Comparison of ENCODE assay signal across 17 mouse cellular contexts in genomic region chr6:59445101-59445503, GRCm38 (mm10). TPM values are rescaled to one million over a fixed set of nuclear protein-coding genes. Genes with fewer than 3 reads are reported as not detected.
DNase-seq lines count a peak whose midpoint lies in the region; ATAC-seq and TF ChIP-seq lines count a peak whose summit lies in the region.
"Had no signal": no experiment of that assay in that cellular context is flagged by ENCODE, and none has a peak within 500 bp of the region (broad histone marks: within the 10 kb centered on the region; RNA-seq: fewer than 3 reads in every experiment).

No protein-coding gene starts in this region.

- H3K36me3 ChIP-seq in lung, embryonic 15.5 days: no peaks in the 10 kb centered on the region
- H3K36me3 ChIP-seq: embryonic facial prominence, embryonic 13.5 days; limb, embryonic 15.5 days; neural tube, embryonic 13.5 days had no signal

- no peaks in the 10 kb centered on the region for H3K4me1 ChIP-seq in lung, embryonic 15.5 days
- no peaks in the 10 kb centered on the region for H3K4me1 ChIP-seq in lung, adult 2 months (ENCODE audit: control insufficient read depth, insufficient read depth, low read length)
- H3K4me1 ChIP-seq: embryonic facial prominence, embryonic 13.5 days; limb, embryonic 15.5 days; neural tube, embryonic 13.5 days had no signal

- DNase-seq in cerebellum, postnatal 4 days (ENCODE audit: low spot score in 2 of 2): no peak
- no peak for DNase-seq in lung, adult 2 months
- DNase-seq in cerebellum, adult 18-20 months: peak; percentile 55 to 60
- DNase-seq in cerebellum, postnatal 36 days: peak; percentile 56 to 68
- no peak for DNase-seq in frontal cortex, postnatal 25 days (ENCODE audit: low spot score in 2 of 2)
- DNase-seq in kidney, adult 8-10 months: no peak
- DNase-seq: adrenal gland, postnatal 10 days; kidney, adult 2 months; kidney, postnatal 4 days; liver, postnatal 0 days; right cerebral cortex, postnatal 14 days had no signal

- H3K9ac ChIP-seq in lung, embryonic 15.5 days: no peak overlapping the region
- H3K9ac ChIP-seq: embryonic facial prominence, embryonic 13.5 days; limb, embryonic 15.5 days; liver, postnatal 0 days; neural tube, embryonic 13.5 days had no signal

- no peaks in the 10 kb centered on the region for H3K27me3 ChIP-seq in lung, embryonic 15.5 days
- H3K27me3 ChIP-seq: CH12.LX; embryonic facial prominence, embryonic 13.5 days; limb, embryonic 15.5 days; neural tube, embryonic 13.5 days had no signal

- H3K9me3 ChIP-seq in lung, embryonic 15.5 days: no peaks in the 10 kb centered on the region
- H3K9me3 ChIP-seq: embryonic facial prominence, embryonic 13.5 days; limb, embryonic 15.5 days; neural tube, embryonic 13.5 days had no signal

- H3K4me3 ChIP-seq in lung, embryonic 15.5 days: no peak overlapping the region
- no peak overlapping the region for H3K4me3 ChIP-seq in lung, adult 2 months (replicated peaks; ENCODE audit: extremely low read depth, low read depth, low read length)
- H3K4me3 ChIP-seq: embryonic facial prominence, embryonic 13.5 days; limb, embryonic 15.5 days; neural tube, embryonic 13.5 days had no signal

- H3K27ac ChIP-seq in lung, embryonic 15.5 days: no peak overlapping the region
- H3K27ac ChIP-seq: embryonic facial prominence, embryonic 13.5 days; limb, embryonic 15.5 days; neural tube, embryonic 13.5 days had no signal

- TF ChIP-seq POLR2A in lung, adult 2 months (IDR thresholded peaks at IDR 0.05; ENCODE audit: borderline replicate concordance, extremely low read depth, low read depth, low read length): no peak

- WGBS in lung, embryonic 15.5 days: 56% methylated on average over 3 of the region's 3 CpGs
- 54% methylated on average over 3 of the region's 3 CpGs for WGBS in lung, adult 2 months

- TF ChIP-seq CTCF in lung, adult 2 months (IDR thresholded peaks at IDR 0.05; ENCODE audit: insufficient read depth, low read length): no peak

- no peak overlapping the region for H3K4me2 ChIP-seq in lung, embryonic 15.5 days
- H3K4me2 ChIP-seq: embryonic facial prominence, embryonic 13.5 days; limb, embryonic 15.5 days; neural tube, embryonic 13.5 days had no signal

- peak; percentile 79 for ATAC-seq in cerebellum, adult (ENCODE audit: insufficient number of reproducible peaks, low FRiP score, low TSS enrichment)
- 0 out of 2 replicates have a peak, but pooled peaks have one; percentile 35 for ATAC-seq in lung, embryonic 15.5 days (ENCODE audit: borderline replicate concordance, extremely low read depth, low FRiP score, low TSS enrichment)
- ATAC-seq: liver, postnatal 0 days had no signal

RNA-seq across cellular contexts. Expression of gene Gprin3, which starts 19.0 kb away (rescaled TPM):
- polyA plus RNA-seq in lung, embryonic 15.5 days (2015; fragmentation: Nextera tagmentation; extraction: Ambion mirVana): 7.1 and 7.9 TPM in 2 replicates
- polyA plus RNA-seq in lung, adult 2 months (2012; rRNA removed): 1.7 and 2.9 TPM in 2 replicates

Comparison
In these comparisons a context has a peak if more than half of its experiments do, and no peak if none do; other contexts are left out.
1. DNase-seq: peak in cerebellum, adult 18-20 months (2 of 2) and cerebellum, postnatal 36 days (2 of 2); none in cerebellum, postnatal 4 days (0 of 2), lung, adult 2 months (single experiment), frontal cortex, postnatal 25 days (0 of 2) and kidney, adult 8-10 months (0 of 2).